Mouse (Mus musculus) left cerebral cortex, adult 2 months (tissue): Measurements from ENCODE around the gene Cd163l1. TPM values are rescaled to one million over a fixed set of nuclear protein-coding genes. Genes with fewer than 3 reads are reported as not detected.

Source experiments
- DNase-seq, 2 experiments: peaks; one replicate each; pipeline ENCODE4 v3.0.0; 2021 to 2022; ENCODE audit warnings: low spot score in 2 of 2, mixed read lengths in 1 of 2; ENCODE audit errors: extremely low spot score in 1 of 2
- H3K27ac ChIP-seq: fragments of 200-600 bp; 2 replicates; pipeline ENCODE4 v1.8.1; 2022
- H3K4me3 ChIP-seq: fragments of 200-600 bp; 2 replicates; pipeline ENCODE4 v1.8.1; 2022
- CTCF ChIP-seq: fragments of 200-600 bp; IDR thresholded peaks from 2 replicates; pipeline ENCODE4 v1.8.1; 2022; ENCODE audit warnings: antibody characterized with exemption, mild to moderate bottlenecking, moderate library complexity
- intact Hi-C: fragments of 180-260 bp; cut with DNase I; formaldehyde crosslinking; loops from one replicate; pipeline ENCODE4 v1.15.1; 2025
- total RNA-seq, 2 experiments: library from RNA; stranded (reverse); gene quantifications; 2 replicates each; pipeline ENCODE4 v1.2.3; 2021

Gene Cd163l1
- total RNA-seq, 2 experiments from 2014 or later: 0.14 TPM; not detected in 1

GRCm38 (mm10) chr7:140192445-140192844 is 25.6 kb upstream of the Cd163l1 start:
- TF ChIP-seq CTCF: no peak
- intact Hi-C loops: no loop called here
- DNase-seq: no peak
- no peak overlapping the region; the same call in 1 of the 2 replicates for H3K27ac ChIP-seq
- no peak overlapping the region for H3K4me3 ChIP-seq

GRCm38 (mm10) chr7:140192851-140193250 is 25.2 kb upstream of the Cd163l1 start:
- no peak overlapping the region for H3K27ac ChIP-seq
- intact Hi-C loops: no loop called here
- DNase-seq: no peak
- no peak for TF ChIP-seq CTCF
- H3K4me3 ChIP-seq: no peak overlapping the region

GRCm38 (mm10) chr7:140194031-140194430 is 24.0 kb upstream of the Cd163l1 start:
- no peak for DNase-seq
- intact Hi-C loops: no loop called here
- Histone ChIP-seq H3K4me3 (no peak overlapping the region), H3K27ac (no peak overlapping the region)
- no peak for TF ChIP-seq CTCF

- Histone ChIP-seq H3K4me3 (no peak overlapping the region), H3K27ac (no peak overlapping the region)
- DNase-seq: no peak
- no peak for TF ChIP-seq CTCF
- intact Hi-C loops: no loop called here
Measured at GRCm38 (mm10) chr7:140196002-140196401, 22.1 kb upstream of the Cd163l1 start.

GRCm38 (mm10) chr7:140201090-140201489 is 17.0 kb upstream of the Cd163l1 start:
- Histone ChIP-seq H3K27ac (no peak overlapping the region), H3K4me3 (no peak overlapping the region)
- intact Hi-C loops: no loop called here
- DNase-seq: no peak
- no peak for TF ChIP-seq CTCF

- no peak for DNase-seq
- no peak for TF ChIP-seq CTCF
- H3K4me3 ChIP-seq: no peak within 1 kb of the TSS
- intact Hi-C loops: no loop called here
- no peak within 1 kb of the TSS for H3K27ac ChIP-seq
Measured at GRCm38 (mm10) chr7:140205864-140206263, 12.2 kb upstream of the Cd163l1 start, which contains the start of gene Olfr524. Gene Olfr524 (minus strand): TSS chr7:140205964.

GRCm38 (mm10) chr7:140206904-140207303 is 11.2 kb upstream of the Cd163l1 start:
- no peak overlapping the region for H3K4me3 ChIP-seq
- no peak for DNase-seq
- intact Hi-C loops: no loop called here

GRCm38 (mm10) chr7:140208153-140208552 is 9.9 kb upstream of the Cd163l1 start:
- intact Hi-C loops: no loop called here
- TF ChIP-seq CTCF: no peak
- Histone ChIP-seq H3K4me3 (no peak overlapping the region), H3K27ac (no peak overlapping the region)
- DNase-seq: no peak

More at GRCm38 (mm10) chr7:140206904-140207303, 11.2 kb upstream of the Cd163l1 start:
- TF ChIP-seq CTCF: no peak
- H3K27ac ChIP-seq: no peak overlapping the region

GRCm38 (mm10) chr7:140208677-140209076 is 9.4 kb upstream of the Cd163l1 start:
- DNase-seq: no peak
- intact Hi-C loops: no loop called here
- TF ChIP-seq CTCF: no peak
- H3K27ac ChIP-seq: no peak overlapping the region
- no peak overlapping the region for H3K4me3 ChIP-seq

- H3K27ac ChIP-seq: no peak overlapping the region
- DNase-seq: no peak
- intact Hi-C loops: no loop called here
- TF ChIP-seq CTCF: no peak
- no peak overlapping the region for H3K4me3 ChIP-seq
Measured at GRCm38 (mm10) chr7:140213841-140214240, 4.2 kb upstream of the Cd163l1 start.

GRCm38 (mm10) chr7:140219268-140219667 is 1.2 kb downstream of the Cd163l1 start:
- intact Hi-C loops: no loop called here
- no peak overlapping the region for H3K27ac ChIP-seq
- no peak for TF ChIP-seq CTCF
- no peak for DNase-seq
- H3K4me3 ChIP-seq: no peak overlapping the region

- DNase-seq: no peak
- TF ChIP-seq CTCF: no peak
- intact Hi-C loops: no loop called here
- H3K27ac ChIP-seq: no peak overlapping the region
- H3K4me3 ChIP-seq: no peak overlapping the region
Measured at GRCm38 (mm10) chr7:140220375-140220774, 2.3 kb downstream of the Cd163l1 start.

- TF ChIP-seq CTCF: no peak
- intact Hi-C loops: no loop called here
- Histone ChIP-seq H3K4me3 (no peak overlapping the region), H3K27ac (no peak overlapping the region)
- no peak for DNase-seq
Measured at GRCm38 (mm10) chr7:140224209-140224608, 6.1 kb downstream of the Cd163l1 start.

GRCm38 (mm10) chr7:140228476-140228875 is 10.4 kb downstream of the Cd163l1 start:
- no peak overlapping the region for H3K4me3 ChIP-seq
- no peak overlapping the region for H3K27ac ChIP-seq
- TF ChIP-seq CTCF: no peak
- intact Hi-C loops: no loop called here
- DNase-seq: no peak
